Mouse (Mus musculus) cortical plate, adult 2 months (tissue): ENCODE measurements around the gene Tnni2. TPM values are rescaled to one million over a fixed set of nuclear protein-coding genes. Genes with fewer than 3 reads are reported as not detected.
"Not testable (repeated sequence)": the region's sequence is repeated elsewhere in the genome, so short reads cannot be mapped to it uniquely, and the experiment has no call there.

Experiments
- H3K27ac ChIP-seq: fragments of 200-500 bp; 2 replicates; pipeline ENCODE4 v1.5.1; 2012; ENCODE audit warnings: low read length, control low read depth, inconsistent platforms; ENCODE audit not compliant: insufficient read depth
- H3K4me1 ChIP-seq: fragments of 200-500 bp; 2 replicates; pipeline ENCODE4 v1.6.1; 2011; ENCODE audit warnings: low read length; ENCODE audit not compliant: control insufficient read depth, insufficient read depth
- H3K4me3 ChIP-seq: fragments of 200-500 bp; 2 replicates; pipeline ENCODE4 v1.5.1; 2011; ENCODE audit warnings: mild to moderate bottlenecking, low read length, control low read depth; ENCODE audit not compliant: insufficient read depth
- CTCF ChIP-seq: fragments of 200-500 bp; IDR thresholded peaks from 2 replicates; pipeline ENCODE4 v1.5.1; 2011; ENCODE audit warnings: mild to moderate bottlenecking, control low read depth, low read length; ENCODE audit not compliant: insufficient read depth; ENCODE audit errors: extremely low read depth
- POLR2A ChIP-seq: fragments of 200-500 bp; IDR thresholded peaks from 2 replicates; pipeline ENCODE4 v1.6.1; 2011; ENCODE audit warnings: mild to moderate bottlenecking, low read length, control low read depth; ENCODE audit not compliant: insufficient read depth; ENCODE audit errors: extremely low read depth
- polyA plus RNA-seq: library from polyadenylated mRNA; depleted of rRNA; stranded (reverse); fragments of >200 nt; gene quantifications from 2 replicates; pipeline ENCODE4 v1.2.3, GENCODE M21; 2012

Gene Tnni2
- polyA plus RNA-seq, 1 experiment, result 0.86 TPM

DNA sequence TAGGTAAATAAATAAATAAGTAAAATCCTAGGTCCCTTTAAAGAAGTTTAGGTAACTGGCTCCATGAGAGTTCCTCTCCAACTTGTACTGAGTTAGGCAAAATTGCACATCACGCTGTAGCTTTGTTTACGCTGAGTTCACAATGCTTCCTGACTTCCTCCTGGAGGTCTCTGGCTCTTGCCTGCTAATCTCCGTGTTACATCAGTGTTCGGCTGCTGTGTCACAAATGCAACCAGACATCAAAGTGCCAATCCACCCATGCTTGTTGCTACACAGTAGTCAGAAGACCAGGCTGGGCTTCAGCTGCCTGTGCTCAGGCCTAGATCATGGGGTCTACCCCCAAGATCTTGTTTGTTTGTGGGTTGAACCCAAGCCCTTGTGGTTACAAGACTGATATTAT is 38.0 kb upstream of the Tnni2 start:
- H3K4me3 ChIP-seq, result no peak overlapping the region

DNA sequence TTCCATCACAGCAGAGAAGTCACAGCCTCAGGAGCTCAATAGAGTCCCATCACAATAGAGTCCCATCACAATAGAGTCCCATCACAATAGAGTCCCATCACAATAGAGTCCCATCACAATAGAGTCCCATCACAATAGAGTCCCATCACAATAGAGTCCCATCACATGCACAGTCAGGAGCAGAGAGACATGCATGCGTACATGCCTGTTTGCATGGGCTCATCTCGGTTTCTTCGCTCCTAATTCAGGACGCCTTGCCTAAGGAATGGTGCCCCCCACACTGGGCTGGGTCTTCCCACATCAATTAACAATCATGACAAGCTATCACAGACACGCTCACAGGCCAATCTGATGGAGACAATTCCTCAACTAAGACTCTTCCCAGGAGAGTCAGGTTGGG is 36.5 kb upstream of the Tnni2 start:
- not testable (repeated sequence) for H3K27ac ChIP-seq, H3K4me3 ChIP-seq, H3K4me1 ChIP-seq

More for the DNA sequence above, 38.0 kb upstream of the Tnni2 start:
- TF ChIP-seq POLR2A (no peak), CTCF (no peak)
- H3K27ac ChIP-seq, result no peak overlapping the region
- peaks cover 7% of the 10 kb centered on the region for H3K4me1 ChIP-seq

DNA sequence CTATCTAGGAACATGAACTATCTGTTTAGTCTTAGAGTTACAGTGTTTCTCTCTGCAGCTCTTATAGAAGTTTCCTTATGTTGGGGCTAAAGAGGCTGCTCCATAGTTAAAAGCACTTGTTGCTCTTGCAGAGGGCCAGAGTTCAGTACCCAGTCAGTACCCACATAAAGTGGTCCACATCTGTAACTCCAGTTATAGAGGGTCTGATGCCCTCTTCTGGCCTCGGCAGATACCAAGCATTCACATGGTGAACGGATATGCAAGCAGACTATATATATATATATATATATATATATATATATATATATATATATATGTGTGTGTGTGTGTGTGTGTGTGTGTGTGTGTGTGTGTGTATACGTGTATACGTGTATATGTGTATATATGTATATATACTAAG is 33.7 kb upstream of the Tnni2 start:
- no peak for TF ChIP-seq CTCF
- TF ChIP-seq POLR2A, result no peak
- Histone ChIP-seq H3K4me1 (no peaks in the 10 kb centered on the region), H3K27ac (no peak overlapping the region), H3K4me3 (no peak overlapping the region)

DNA sequence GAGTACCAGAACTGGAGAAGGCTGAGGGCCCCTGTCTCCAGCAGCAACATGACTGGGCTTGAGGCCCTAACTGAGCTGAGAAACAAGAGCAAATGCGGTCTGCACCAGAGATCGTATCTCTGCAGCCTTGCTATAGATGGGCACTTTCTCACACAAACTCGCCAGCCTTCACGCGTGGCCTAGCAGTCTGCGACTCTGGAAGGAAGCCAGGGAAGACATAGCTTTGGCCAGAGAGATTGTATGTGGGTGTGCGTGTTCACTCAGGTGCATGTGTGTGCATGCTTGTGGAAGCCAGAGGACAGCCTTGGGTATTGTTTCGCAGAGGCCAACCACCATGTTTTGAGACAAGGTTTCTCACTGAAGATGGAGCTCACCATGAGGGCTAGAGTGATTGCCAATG is 32.9 kb upstream of the Tnni2 start:
- H3K4me3 ChIP-seq, result no peak overlapping the region
- H3K4me1 ChIP-seq, result no peaks in the 10 kb centered on the region
- no peak for TF ChIP-seq POLR2A
- no peak for TF ChIP-seq CTCF
- H3K27ac ChIP-seq, result no peak overlapping the region

DNA sequence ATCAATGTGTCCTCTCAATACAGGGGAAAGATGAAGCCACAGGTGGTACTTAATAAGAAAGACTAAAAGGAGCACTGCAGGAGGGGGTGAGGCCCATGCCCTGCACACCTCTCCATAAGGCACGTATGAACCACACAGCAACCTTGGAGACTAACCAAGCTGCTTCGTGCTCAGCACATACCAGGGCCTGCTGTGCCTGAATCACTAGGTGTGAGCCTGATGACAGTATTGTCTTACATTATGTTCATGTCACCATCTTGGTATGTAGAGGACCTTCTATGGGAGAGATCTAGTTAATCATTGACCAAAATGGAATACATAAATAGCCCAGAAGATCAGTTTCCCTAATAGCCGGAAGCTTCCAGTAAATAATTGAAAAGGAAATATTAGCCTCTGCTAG is 32.0 kb upstream of the Tnni2 start:
- Histone ChIP-seq H3K27ac (no peak overlapping the region), H3K4me1 (no peaks in the 10 kb centered on the region), H3K4me3 (no peak overlapping the region)
- no peak for TF ChIP-seq POLR2A

DNA sequence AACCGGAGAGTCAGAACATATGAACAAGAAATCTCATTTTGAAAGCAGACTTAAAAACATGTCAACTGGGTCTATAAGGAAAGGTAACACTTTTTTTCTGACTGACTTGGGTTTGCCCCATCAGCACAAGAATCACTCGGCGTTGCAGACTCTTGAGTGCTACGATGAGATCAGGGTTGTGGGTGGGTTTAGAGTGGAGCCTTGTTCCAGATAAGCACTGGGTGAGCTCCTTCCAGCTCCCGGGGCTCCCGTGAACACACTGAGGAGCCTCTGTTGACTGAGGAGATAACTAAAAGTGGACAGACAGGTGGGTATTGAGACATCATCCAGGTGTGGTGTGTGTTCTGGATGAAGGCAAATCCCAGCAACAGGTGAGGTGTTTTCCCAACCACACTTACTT is 28.3 kb upstream of the Tnni2 start:
- Histone ChIP-seq H3K4me3 (no peak overlapping the region), H3K27ac (no peak overlapping the region), H3K4me1 (no peaks in the 10 kb centered on the region)
- no peak for TF ChIP-seq POLR2A
- no peak for TF ChIP-seq CTCF

DNA sequence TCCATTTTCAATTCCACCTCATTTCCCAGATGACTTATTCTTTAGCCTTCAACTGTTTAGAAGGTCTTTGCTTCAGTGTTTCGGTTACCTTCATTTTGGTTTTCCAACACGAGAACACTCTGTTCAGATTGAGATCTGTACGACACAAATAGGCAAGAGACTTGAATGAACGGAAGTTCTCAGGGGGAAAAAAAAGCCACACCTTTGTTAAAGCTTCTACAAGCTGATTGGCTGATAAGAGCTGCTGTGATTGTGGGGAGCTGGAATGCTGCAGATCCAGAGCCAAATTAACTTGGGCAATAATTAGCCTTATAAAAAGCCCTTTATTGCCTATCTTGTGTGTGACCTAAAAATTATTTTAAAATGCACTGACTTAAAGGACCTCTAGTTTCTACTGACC is 26.3 kb upstream of the Tnni2 start:
- Histone ChIP-seq H3K27ac (no peak overlapping the region), H3K4me1 (no peaks in the 10 kb centered on the region), H3K4me3 (no peak overlapping the region)
- TF ChIP-seq CTCF (no peak), POLR2A (no peak)

DNA sequence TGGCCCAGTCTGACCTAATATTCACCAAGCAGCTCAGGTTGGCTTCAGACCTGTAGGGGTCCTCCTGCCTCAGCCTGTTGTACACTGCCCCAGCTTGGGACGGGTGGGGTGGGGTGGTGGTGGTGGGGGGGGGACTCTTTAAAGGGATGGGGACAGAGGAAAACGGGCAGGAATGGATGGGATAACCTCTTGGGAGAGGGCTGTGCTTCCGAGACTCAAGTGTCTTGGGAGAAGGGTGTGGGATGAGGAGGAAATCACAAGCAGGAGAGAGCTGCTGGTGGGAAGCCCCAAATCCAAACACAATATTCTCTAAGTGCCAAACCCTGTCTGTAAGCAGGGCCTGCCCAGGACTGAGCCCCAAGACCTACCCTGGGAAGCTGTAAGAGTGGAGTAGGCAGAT is 25.4 kb upstream of the Tnni2 start:
- Histone ChIP-seq H3K27ac (no peak overlapping the region), H3K4me3 (no peak overlapping the region), H3K4me1 (no peaks in the 10 kb centered on the region)
- no peak for TF ChIP-seq POLR2A
- TF ChIP-seq CTCF, result no peak

DNA sequence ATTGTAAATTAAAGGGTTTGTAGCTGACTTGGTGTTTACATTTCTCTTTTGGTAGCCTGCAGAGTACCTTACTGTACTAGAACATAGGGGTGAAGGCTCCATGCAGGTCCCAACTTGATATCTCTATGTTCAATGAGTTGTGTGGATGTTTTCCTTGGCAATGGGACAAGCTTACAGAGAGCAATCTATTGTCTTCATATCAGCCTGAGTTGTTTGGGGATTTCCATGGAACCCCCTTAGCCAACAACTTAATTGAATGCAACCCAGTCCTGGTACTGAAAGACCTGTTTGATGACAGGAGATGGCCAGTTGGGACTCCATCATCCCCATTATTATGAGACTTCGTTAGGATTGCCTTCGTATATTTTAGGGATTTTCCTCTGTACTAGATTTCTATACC is 23.6 kb upstream of the Tnni2 start:
- no peak for TF ChIP-seq CTCF
- no peak for TF ChIP-seq POLR2A
- no peaks in the 10 kb centered on the region for H3K4me1 ChIP-seq
- no peak overlapping the region for H3K4me3 ChIP-seq
- no peak overlapping the region for H3K27ac ChIP-seq

DNA sequence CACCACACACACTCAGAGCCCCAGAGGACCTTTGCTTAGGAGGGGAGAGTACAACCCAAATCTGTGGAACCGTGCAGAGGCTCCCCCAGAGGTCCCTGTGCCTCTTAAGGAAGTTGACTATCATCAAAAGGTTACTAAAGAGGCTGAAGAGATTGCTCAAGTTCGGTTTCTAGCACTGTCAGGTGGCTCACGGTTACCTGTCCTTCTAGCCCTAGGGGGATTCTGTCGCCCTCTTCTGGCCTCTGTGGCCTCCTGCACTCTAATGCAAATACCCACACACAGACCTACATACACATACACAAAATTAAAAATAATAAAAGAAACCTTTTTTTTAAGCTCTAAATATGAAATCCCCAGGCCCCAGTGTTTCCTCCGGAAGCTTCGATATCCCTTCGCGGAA is 22.9 kb upstream of the Tnni2 start:
- H3K4me3 ChIP-seq, result no peak overlapping the region
- TF ChIP-seq POLR2A, result no peak
- TF ChIP-seq CTCF, result no peak
- no peaks in the 10 kb centered on the region for H3K4me1 ChIP-seq
- H3K27ac ChIP-seq, result no peak overlapping the region

DNA sequence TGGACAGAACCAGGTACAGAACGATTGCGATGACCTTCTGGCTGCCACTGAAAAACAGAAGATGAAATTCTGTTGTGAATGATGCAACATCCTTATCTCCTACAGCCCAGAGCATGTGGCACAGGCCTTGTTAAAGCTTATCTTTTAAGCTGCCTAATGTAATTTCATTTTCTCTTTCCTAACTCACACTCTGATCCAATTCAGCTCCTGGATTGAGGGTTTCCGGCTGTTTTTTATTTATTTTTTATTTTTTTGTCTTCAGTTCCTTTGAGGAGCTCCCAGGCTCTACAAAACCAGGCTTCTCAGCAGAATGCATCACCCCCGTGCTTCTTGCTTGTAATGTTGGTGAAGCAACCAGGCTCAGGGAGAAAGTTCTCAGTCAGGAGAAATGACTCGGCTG is 21.7 kb upstream of the Tnni2 start:
- TF ChIP-seq POLR2A (no peak), CTCF (no peak)
- no peaks in the 10 kb centered on the region for H3K4me1 ChIP-seq
- H3K27ac ChIP-seq, result no peak overlapping the region
- no peak overlapping the region for H3K4me3 ChIP-seq
